Mouse (Mus musculus) retina, embryonic 14.5 days (tissue): Measurements from ENCODE around the gene Fkbp2.
A peak's percentile ranks its signal among the peaks of the same experiment; 100 is the strongest.

Experiments
- DNase-seq: peaks from one replicate; pipeline ENCODE4 v3.0.0-alpha.2; 2015; ENCODE audit warnings: low spot score

Fkbp2 gene

GRCm38 (mm10) chr19:6940396-6941351, 39.6 kb downstream of the Fkbp2 start:
- DNase-seq = no peak

DNA sequence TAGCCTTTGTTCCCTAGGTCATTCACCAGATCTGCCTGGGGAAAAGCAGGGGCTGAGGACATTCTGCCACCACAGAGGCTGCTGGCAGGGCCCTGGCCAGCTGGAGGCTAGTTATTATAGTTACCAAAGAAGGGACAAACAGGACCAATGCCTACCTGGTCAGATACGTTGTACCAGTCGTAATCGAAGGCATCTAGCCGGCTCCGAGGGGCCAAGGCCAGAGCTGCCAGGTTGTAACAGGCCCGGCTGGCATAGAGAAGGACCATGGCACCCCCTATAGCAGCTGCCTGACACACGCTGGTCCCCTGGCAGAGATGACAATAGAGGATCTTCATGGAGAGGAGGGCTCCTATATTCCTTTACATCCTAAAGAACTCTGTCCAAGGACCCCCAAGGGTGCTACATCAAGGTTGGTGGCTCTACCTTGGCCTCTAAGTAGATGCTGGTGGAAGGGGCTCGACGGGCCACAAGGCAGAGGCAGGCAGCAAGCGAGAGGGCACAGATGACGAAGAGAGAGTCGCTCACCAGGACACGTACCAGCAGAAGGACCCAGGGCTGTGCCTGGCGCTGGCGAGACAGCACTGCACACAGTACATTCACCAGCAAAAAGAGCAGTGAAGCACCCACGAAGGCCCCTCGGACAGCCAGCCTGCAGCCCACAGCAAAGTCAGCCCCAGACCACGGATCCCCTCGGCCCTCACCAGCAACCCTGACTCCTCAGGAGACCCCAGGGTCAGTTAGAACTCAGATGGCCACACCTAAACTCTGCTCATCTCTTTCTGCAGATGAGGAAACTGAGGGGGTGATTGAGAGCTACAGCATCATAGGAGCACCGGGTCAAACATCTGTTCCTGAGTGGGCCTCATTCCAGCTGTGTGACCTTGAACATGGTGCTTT, 40.9 kb downstream of the Fkbp2 start:
- no peak for DNase-seq

- DNase-seq = no peak
Observed at GRCm38 (mm10) chr19:6937541-6938465, 42.5 kb downstream of the Fkbp2 start.

GRCm38 (mm10) chr19:6936299-6936698, 44.0 kb downstream of the Fkbp2 start:
- DNase-seq = no peak

GRCm38 (mm10) chr19:6934195-6934977, 45.9 kb downstream of the Fkbp2 start, which contains the start of gene Kcnk4:
Kcnk4 (minus strand) TSS chr19:6934515.
- DNase-seq = no peak

DNA sequence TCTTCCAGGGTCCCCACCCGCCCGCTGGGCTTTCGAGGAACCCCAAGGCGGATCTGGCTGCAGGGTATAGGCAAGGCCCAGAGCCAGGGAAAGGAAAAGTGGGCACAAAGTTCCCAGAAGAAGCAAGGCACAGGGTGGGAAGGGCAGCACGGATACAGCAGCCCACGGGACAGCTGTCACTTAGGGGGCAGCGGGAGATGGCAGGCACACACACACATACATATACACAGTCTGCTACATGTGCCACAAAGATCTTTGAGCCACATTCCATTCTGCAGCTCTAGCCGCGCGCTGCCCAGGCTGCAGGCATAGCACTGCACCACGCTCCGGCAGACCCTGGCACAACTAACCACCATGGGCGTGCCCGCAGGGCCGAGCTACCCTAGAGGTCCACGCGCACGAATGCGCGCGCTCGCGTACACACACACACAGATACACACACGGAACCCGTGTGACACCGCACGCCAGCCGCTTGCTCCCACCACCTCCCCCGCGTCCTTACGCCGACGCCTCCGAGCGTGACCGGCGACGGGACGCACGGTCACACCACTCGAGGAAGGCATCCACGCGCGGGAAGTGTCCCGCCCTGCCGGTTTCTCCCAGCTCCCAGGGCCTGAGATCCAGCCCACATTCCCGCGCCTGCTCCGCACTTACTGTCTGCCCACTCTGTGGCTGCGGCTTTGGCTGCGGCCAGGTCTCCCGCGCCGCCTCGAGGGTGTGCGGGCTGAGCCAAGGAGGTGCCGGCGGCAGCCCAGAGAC, 46.7 kb downstream of the Fkbp2 start:
- peak; percentile 52 for DNase-seq

DNA sequence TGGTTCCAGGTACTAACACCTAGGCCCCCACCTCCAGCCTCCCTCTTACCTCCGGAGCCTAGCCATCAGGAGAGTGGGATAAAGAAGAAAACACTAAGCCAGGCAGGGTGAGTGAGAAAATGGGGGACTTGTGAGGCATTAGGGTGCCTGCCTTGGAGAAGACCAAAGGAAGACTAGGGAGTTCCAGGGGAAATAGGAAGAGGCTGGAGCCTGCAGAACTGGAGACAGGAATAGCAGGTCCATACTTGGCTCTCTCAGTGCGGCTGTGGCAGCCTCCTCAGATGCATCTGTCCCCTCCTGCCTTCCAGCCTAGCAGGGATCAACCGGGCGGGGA, 47.2 kb downstream of the Fkbp2 start:
- no peak for DNase-seq

GRCm38 (mm10) chr19:6932018-6932417, 48.3 kb downstream of the Fkbp2 start:
- no peak for DNase-seq

DNA sequence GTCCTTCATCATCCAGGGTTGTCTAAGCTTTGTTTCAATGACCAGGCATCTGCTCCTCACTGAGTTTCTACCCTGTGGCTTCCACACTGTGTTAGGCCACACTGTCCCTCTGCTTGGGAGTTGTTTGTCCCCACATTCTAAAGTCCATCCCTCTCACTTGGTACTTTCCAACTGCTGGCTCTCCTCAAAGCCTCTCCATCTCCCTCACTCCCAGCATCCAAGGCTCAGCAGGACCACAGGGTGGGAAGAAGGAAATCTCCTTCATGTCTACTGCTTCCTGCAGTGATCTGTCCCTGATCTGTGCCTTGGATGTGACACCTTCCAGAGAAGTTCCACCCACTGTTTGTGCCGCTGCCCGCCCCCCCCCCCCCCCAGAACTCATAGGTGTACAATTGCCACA, 49.3 kb downstream of the Fkbp2 start:
- no peak for DNase-seq

GRCm38 (mm10) chr19:6928080-6928479, 52.2 kb downstream of the Fkbp2 start:
- DNase-seq = no peak
